Mouse (Mus musculus) liver, embryonic 14.5 days (tissue): Measurements from ENCODE around the gene Asb17.

ENCODE experiments used
- CTCF ChIP-seq: IDR thresholded peaks from 2 replicates; pipeline ENCODE4 v1.5.1; 2016; ENCODE audit warnings: antibody characterized with exemption, low read depth, control low read depth
- EP300 ChIP-seq: IDR thresholded peaks from 2 replicates; pipeline ENCODE4 v1.6.1; 2016; ENCODE audit warnings: antibody characterized with exemption, low read depth

DNA sequence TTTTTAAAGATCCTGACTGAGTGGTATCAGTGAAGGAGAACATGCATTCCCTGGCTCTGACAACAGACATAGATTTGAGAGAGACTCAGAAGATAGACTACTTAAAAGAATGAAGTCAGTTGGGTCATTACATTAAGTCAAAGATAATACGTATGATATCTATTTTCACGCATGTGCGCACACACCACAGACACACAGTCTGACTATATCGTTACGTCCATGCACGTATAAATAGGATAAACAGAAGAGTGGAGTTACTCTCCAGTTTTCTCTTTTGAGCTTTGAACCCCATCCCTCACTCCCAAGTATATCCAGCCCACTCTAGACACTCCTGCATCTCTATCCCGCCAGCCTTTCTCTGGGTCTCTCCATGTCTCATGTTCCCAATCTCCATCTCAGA lies 40.0 kb upstream of the Asb17 start:
- TF ChIP-seq CTCF, result no peak
- no peak for TF ChIP-seq EP300
